Comparison of ENCODE assay signal across 28 mouse cellular contexts in genomic region chr10:90613051-90613450, GRCm38 (mm10).
"Had no signal": no experiment of that assay in that cellular context is flagged by ENCODE, and none has a peak within 500 bp of the region (broad histone marks: within the 10 kb centered on the region; RNA-seq: fewer than 3 reads in every experiment).

No protein-coding gene starts in this region.

- H3K27ac ChIP-seq: limb, embryonic 10.5 days; limb, embryonic 12.5 days; limb, embryonic 13.5 days; limb, embryonic 15.5 days; liver, embryonic 12.5 days; liver, embryonic 13.5 days; liver, embryonic 14.5 days; liver, embryonic 15.5 days; lung, embryonic 15.5 days; macrophage; midbrain, embryonic 10.5 days; midbrain, embryonic 12.5 days; midbrain, embryonic 13.5 days; midbrain, embryonic 15.5 days; neural tube, embryonic 12.5 days had no signal

- DNase-seq: left cerebral cortex, postnatal 4 days; liver; liver, embryonic 13.5 days; liver, postnatal 0 days; lung, adult 18-20 months; lung, adult 2 months; lung, embryonic 14.5 days; lung, postnatal 10 days; lung, postnatal 14 days; lung, postnatal 36 days; lung, postnatal 4 days; midbrain, embryonic 14.5 days had no signal

- H3K4me3 ChIP-seq: limb, embryonic 10.5 days; limb, embryonic 12.5 days; limb, embryonic 13.5 days; limb, embryonic 15.5 days; liver, embryonic 12.5 days; liver, embryonic 13.5 days; liver, embryonic 15.5 days; lung, embryonic 15.5 days; megakaryocyte, embryonic 14.5 days; midbrain, embryonic 10.5 days; midbrain, embryonic 12.5 days; midbrain, embryonic 13.5 days; midbrain, embryonic 15.5 days; myocyte; neural tube, embryonic 12.5 days had no signal
